Comparison of ENCODE assay signal across 8 mouse cellular contexts in genomic region chr10:7883524-7883923, GRCm38 (mm10). TPM values are rescaled to one million over a fixed set of nuclear protein-coding genes. Genes with fewer than 3 reads are reported as not detected.
DNase-seq lines count a peak whose midpoint lies in the region; ATAC-seq and TF ChIP-seq lines count a peak whose summit lies in the region.

No protein-coding gene starts in this region.

- no peaks in the 10 kb centered on the region for H3K4me1 ChIP-seq in intestine, postnatal 0 days (replicated peaks; ENCODE audit: control insufficient read depth, insufficient read depth, low read length)
- H3K4me1 ChIP-seq in midbrain, embryonic 15.5 days: no peaks in the 10 kb centered on the region
- H3K4me1 ChIP-seq in spleen, adult 2 months (ENCODE audit: control insufficient read depth, insufficient read depth, insufficient read length): no peaks in the 10 kb centered on the region

- no peak overlapping the region for H3K4me3 ChIP-seq in intestine, postnatal 0 days (ENCODE audit: low read depth, low read length)
- H3K4me3 ChIP-seq in midbrain, embryonic 15.5 days: no peak overlapping the region
- no peak overlapping the region for H3K4me3 ChIP-seq in spleen, adult 2 months (ENCODE audit: extremely low read depth, insufficient read depth, insufficient read length)

- H3K4me2 ChIP-seq in intestine, postnatal 0 days (replicated peaks; ENCODE audit: low read depth): no peak overlapping the region
- no peak overlapping the region for H3K4me2 ChIP-seq in midbrain, embryonic 15.5 days

- no peaks in the 10 kb centered on the region for H3K36me3 ChIP-seq in intestine, postnatal 0 days (ENCODE audit: control insufficient read depth, insufficient read depth)
- no peaks in the 10 kb centered on the region for H3K36me3 ChIP-seq in midbrain, embryonic 15.5 days (replicated peaks)
- no peaks in the 10 kb centered on the region for H3K36me3 ChIP-seq in spleen, adult 2 months (ENCODE audit: control insufficient read depth, insufficient read depth, low read length)

- intact Hi-C loops in gastrocnemius, postnatal 36 days (cut with DNase I): loop anchor here (1.0 kb wide), 1 partner anchor 313 kb away; no protein-coding TSS in a partner anchor
- intact Hi-C loops in left cerebral cortex, postnatal 4 days (cut with DNase I): loop anchor here (1.0 kb wide), 2 partner anchors 313 to 357 kb away; no protein-coding TSS in a partner anchor

- ATAC-seq in intestine, postnatal 0 days: no peak
- peak; percentile 88 for ATAC-seq in midbrain, embryonic 15.5 days (replicated peaks)

- peak; percentile 75 for DNase-seq in 416B (ENCODE audit: low read depth)
- DNase-seq in adipocyte (ENCODE audit: low spot score): peak; percentile 86
- DNase-seq in embryo, embryonic 10 days (ENCODE audit: low spot score): peak; percentile 93
- DNase-seq in gastrocnemius, postnatal 36 days: peak; percentile 48 to 60
- DNase-seq in left cerebral cortex, postnatal 4 days: peak; percentile 78
- peak; percentile 35 to 70 for DNase-seq in spleen, adult 2 months (ENCODE audit: low read depth in 1 of 2, low spot score in 2 of 2)

- no peak overlapping the region for H3K27ac ChIP-seq in intestine, postnatal 0 days (ENCODE audit: low read depth, low read length)
- no peak overlapping the region for H3K27ac ChIP-seq in midbrain, embryonic 15.5 days
- H3K27ac ChIP-seq in spleen, adult 2 months (ENCODE audit: insufficient read depth, low read length): no peak overlapping the region

- 5% methylated on average over 5 of the region's 5 CpGs for WGBS in intestine, postnatal 0 days
- WGBS in midbrain, embryonic 15.5 days: 6% methylated on average over 5 of the region's 5 CpGs
- 13% methylated on average over 5 of the region's 5 CpGs for WGBS in spleen, adult 2 months

- TF ChIP-seq POLR2A in spleen, adult 2 months (IDR thresholded peaks at IDR 0.05; ENCODE audit: low read depth, low read length): no peak

- H3K9me3 ChIP-seq in intestine, postnatal 0 days (ENCODE audit: control insufficient read depth): no peaks in the 10 kb centered on the region
- H3K9me3 ChIP-seq in midbrain, embryonic 15.5 days: no peaks in the 10 kb centered on the region

- no peak overlapping the region for H3K9ac ChIP-seq in intestine, postnatal 0 days (ENCODE audit: low read depth, low read length)
- no peak overlapping the region for H3K9ac ChIP-seq in midbrain, embryonic 15.5 days

- peak; percentile 100 for TF ChIP-seq CTCF in intestine, postnatal 0 days (IDR thresholded peaks at IDR 0.05; ENCODE audit: low read depth)
- TF ChIP-seq CTCF in spleen, adult 2 months (IDR thresholded peaks at IDR 0.05; ENCODE audit: extremely low read depth, insufficient read depth, insufficient read length, insufficient replicate concordance): peak; percentile 96; the same call in 1 of the 2 replicates

- H3K27me3 ChIP-seq in intestine, postnatal 0 days (replicated peaks; ENCODE audit: control insufficient read depth, insufficient read depth, low read length): no peaks in the 10 kb centered on the region
- H3K27me3 ChIP-seq in midbrain, embryonic 15.5 days (replicated peaks): no peaks in the 10 kb centered on the region
- H3K27me3 ChIP-seq in spleen, adult 2 months (ENCODE audit: control insufficient read depth, insufficient read depth, low read length): no peaks in the 10 kb centered on the region

RNA-seq across cellular contexts. Expression of gene Zc3h12d, which starts 51.3 kb away (rescaled TPM):
- under 1 TPM; 0.05 to 0.12 TPM for total RNA-seq in gastrocnemius, postnatal 36 days (2021)
- polyA plus RNA-seq in intestine, postnatal 0 days (2015; fragmentation: Nextera tagmentation; extraction: Ambion mirVana): 0.92 and 1.2 TPM in 2 replicates
- total RNA-seq in left cerebral cortex, postnatal 4 days (2021): under 1 TPM; 0.18 to 0.22 TPM
- 0.11 and 0.31 TPM in 2 replicates for polyA plus RNA-seq in midbrain, embryonic 15.5 days (2015; fragmentation: Nextera tagmentation; extraction: Ambion mirVana)
- polyA plus RNA-seq in spleen, adult 2 months (2012; rRNA removed): 18.3 and 24.6 TPM in 2 replicates
